Mouse (Mus musculus) lung, embryonic 16.5 days (tissue): ENCODE measurements at regions not wholly inside any gene's neighbourhood (a gene's known extent, or its start where the extent isn't known, plus 50 kb on each side); places are given as distances from the start of the nearest gene placed in this dataset.

ENCODE experiments used
- ATAC-seq: fragments of 200-750 bp; cut with Nextera tagmentation; 2 replicates; pipeline ENCODE4 v1.8.0; 2017; ENCODE audit warnings: low read depth, mild to moderate bottlenecking, moderate library complexity
- H3K27ac ChIP-seq: fragments of 300-500 bp; sonication (generic); 2 replicates; pipeline ENCODE4 v1.5.1; 2014; ENCODE audit warnings: mild to moderate bottlenecking, control low read depth, low read length
- H3K27me3 ChIP-seq: fragments of 300-500 bp; sonication (generic); 2 replicates; pipeline ENCODE4 v1.6.1; 2014; ENCODE audit warnings: low read depth, low read length, mixed read lengths; ENCODE audit not compliant: control insufficient read depth, insufficient read depth
- H3K36me3 ChIP-seq: fragments of 300-500 bp; sonication (generic); 2 replicates; pipeline ENCODE4 v1.6.1; 2014; ENCODE audit warnings: low read length; ENCODE audit not compliant: control insufficient read depth, insufficient read depth
- H3K4me1 ChIP-seq: fragments of 300-500 bp; sonication (generic); replicated peaks from 2 replicates; pipeline ENCODE4 v1.6.1; 2014; ENCODE audit warnings: low read length, mixed read lengths; ENCODE audit not compliant: control insufficient read depth, insufficient read depth
- H3K4me2 ChIP-seq: fragments of 300-500 bp; sonication (generic); 2 replicates; pipeline ENCODE4 v1.6.1; 2014; ENCODE audit warnings: low read depth, low read length, control low read depth
- H3K4me3 ChIP-seq: fragments of 300-500 bp; sonication (generic); 2 replicates; pipeline ENCODE4 v1.5.1; 2014; ENCODE audit warnings: mild to moderate bottlenecking, low read length, control low read depth
- H3K9ac ChIP-seq: fragments of 300-500 bp; sonication (generic); 2 replicates; pipeline ENCODE4 v1.6.1; 2014; ENCODE audit warnings: low read length, control low read depth
- H3K9me3 ChIP-seq: fragments of 300-500 bp; sonication (generic); 2 replicates; pipeline ENCODE4 v1.6.1; 2016; ENCODE audit warnings: low read length; ENCODE audit not compliant: control insufficient read depth
- WGBS: fragments of 180-500 bp; shearing (Covaris S2); extraction: QIAGEN DNeasy Blood & Tissue Kit; methylation state at CpG from one replicate; pipeline ENCODE4 v1.1.7; 2014; 5-methylcytosine and 5-hydroxymethylcytosine counted together

DNA sequence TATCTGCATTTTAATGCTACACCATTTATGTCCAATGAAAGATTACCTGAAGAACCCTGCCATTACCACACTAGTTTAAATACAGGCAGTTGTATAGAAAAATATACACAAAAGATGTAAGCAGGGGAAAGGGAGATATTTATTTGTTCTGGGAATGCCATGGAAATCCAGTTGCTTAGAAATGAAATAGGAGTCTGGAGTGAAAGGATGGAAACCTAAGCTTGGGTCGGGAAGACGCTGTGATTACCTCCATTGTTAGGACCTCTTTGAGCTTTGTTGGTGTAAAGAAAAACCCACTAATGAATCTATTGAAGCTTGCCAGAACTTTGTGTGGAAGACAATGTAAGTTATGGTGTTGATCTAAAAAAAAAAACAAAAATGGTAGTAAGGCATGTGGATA is 341.3 kb upstream of the Tmem161b start:
- Histone ChIP-seq H3K4me1 (no peaks in the 10 kb centered on the region), H3K27ac (no peak overlapping the region), H3K4me3 (no peak overlapping the region), H3K9me3 (no peaks in the 10 kb centered on the region), H3K36me3 (no peaks in the 10 kb centered on the region), H3K4me2 (no peak overlapping the region), H3K27me3 (no peaks in the 10 kb centered on the region), H3K9ac (no peak overlapping the region)
- no peak for ATAC-seq
- WGBS = 77% methylated on average over 2 of the region's 2 CpGs

DNA sequence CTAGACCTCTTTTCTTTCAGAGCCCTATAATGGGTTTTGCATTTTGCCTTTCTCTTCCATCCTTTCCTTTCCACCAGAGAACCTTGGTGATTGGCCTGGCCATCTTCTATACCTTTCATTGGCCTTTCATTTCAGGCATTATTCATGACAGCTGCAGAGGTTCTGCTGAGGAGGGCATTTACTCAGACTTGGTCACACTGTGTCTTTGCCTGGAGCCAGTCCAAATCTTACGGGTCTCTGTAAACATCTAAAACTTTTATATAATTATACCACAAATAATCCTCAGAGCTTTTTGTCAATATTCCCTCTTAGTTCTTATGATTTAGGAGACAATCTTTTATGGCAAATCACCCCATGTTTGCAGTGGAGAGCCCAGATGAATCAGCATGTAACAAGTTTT is 339.3 kb upstream of the Tmem161b start:
- Histone ChIP-seq H3K27me3 (no peaks in the 10 kb centered on the region), H3K9me3 (no peaks in the 10 kb centered on the region), H3K9ac (no peak overlapping the region), H3K36me3 (no peaks in the 10 kb centered on the region), H3K27ac (no peak overlapping the region), H3K4me3 (no peak overlapping the region), H3K4me1 (no peaks in the 10 kb centered on the region), H3K4me2 (no peak overlapping the region)
- ATAC-seq = no peak
- WGBS = 48% methylated on average over 1 of the region's 1 CpGs

DNA sequence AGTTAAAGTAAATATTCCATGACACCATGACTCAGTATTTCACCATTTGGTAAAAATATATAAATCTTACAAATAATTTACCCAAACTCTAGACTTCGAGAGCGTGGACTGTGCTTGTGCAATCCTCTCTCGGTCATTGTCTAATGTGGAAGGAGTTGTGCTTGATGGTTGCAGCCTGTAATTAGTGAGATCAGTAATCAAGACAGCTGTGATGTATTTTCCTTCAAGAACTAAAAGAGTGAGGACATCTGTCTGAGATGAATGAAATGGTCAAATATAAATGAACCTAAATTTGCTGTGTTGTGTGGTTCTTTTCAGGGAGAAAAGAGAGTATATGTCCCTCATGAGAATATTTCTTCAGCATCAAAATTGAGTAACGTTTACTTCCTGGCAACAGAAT is 338.3 kb upstream of the Tmem161b start:
- Histone ChIP-seq H3K36me3 (no peaks in the 10 kb centered on the region), H3K27me3 (no peaks in the 10 kb centered on the region), H3K4me1 (no peaks in the 10 kb centered on the region), H3K27ac (no peak overlapping the region), H3K9me3 (no peaks in the 10 kb centered on the region), H3K9ac (no peak overlapping the region), H3K4me2 (no peak overlapping the region), H3K4me3 (no peak overlapping the region)
- ATAC-seq = no peak
- WGBS = 74% methylated on average over 4 of the region's 4 CpGs

DNA sequence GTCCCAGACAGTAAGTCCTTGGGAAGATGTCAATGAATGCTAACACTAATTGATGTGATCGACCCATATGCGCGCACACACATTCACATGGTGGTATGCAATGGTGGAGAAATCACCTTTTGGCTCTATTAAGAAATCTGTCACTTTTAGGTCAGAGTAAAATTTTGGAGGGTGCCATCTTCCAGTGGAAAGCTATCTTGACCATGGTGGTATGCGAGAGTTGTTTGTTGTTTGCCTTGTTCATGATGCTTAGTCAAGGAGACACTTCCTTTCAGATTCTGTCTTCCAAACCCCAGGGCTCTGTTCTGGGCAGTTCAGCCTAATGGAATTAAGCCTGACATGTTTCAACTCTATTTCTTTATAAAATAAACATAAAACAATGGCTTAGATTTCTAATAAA is 337.9 kb upstream of the Tmem161b start:
- H3K4me1 ChIP-seq = no peaks in the 10 kb centered on the region
- H3K9me3 ChIP-seq = no peaks in the 10 kb centered on the region
- H3K4me2 ChIP-seq = no peak overlapping the region
- no peak overlapping the region for H3K4me3 ChIP-seq
- no peak for ATAC-seq
- no peaks in the 10 kb centered on the region for H3K27me3 ChIP-seq
- H3K27ac ChIP-seq = no peak overlapping the region
- no peak overlapping the region for H3K9ac ChIP-seq
- no peaks in the 10 kb centered on the region for H3K36me3 ChIP-seq
- 84% methylated on average over 4 of the region's 4 CpGs for WGBS

DNA sequence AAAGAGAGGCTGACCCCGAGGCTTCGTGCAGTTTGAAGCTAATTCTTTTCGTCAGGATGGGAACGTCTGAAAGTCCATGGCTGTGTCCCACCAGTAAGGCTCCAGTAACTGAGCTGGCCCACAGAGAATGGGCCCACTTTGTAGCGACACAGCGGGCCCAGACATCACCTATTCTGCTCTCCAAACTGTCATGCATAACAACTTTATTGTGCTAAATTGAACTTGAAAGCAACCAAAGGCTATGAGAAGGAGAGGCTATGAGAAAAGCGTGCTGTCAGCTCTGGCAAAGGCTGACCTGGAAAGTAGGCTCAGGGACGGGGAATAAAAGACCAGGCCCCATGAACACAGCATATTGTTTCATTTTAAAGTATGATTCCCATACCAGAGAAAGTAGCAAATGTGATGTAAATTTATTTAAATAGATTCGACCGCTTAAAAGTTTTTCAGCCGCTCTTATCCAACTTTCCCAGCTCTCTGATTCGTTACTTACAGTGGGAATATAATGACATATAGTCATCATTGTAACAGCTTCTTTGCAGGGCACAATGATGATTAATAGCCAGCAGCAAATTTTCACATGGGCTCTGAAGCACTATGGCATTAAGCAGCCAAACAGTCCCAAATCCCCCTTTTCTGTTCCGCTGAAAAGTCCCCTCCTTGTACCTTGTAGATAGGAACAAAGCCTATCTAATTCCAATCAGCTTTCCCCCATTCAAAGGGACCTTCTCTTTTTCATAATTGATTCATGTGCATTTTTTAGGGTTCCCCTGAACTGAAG is 337.1 kb upstream of the Tmem161b start:
- H3K4me2 ChIP-seq = no peak overlapping the region
- no peaks in the 10 kb centered on the region for H3K9me3 ChIP-seq
- no peak for ATAC-seq
- no peak overlapping the region for H3K9ac ChIP-seq
- H3K4me3 ChIP-seq = no peak overlapping the region
- H3K36me3 ChIP-seq = no peaks in the 10 kb centered on the region
- no peaks in the 10 kb centered on the region for H3K4me1 ChIP-seq
- 67% methylated on average over 13 of the region's 13 CpGs for WGBS
- H3K27me3 ChIP-seq = no peaks in the 10 kb centered on the region
- no peak overlapping the region for H3K27ac ChIP-seq

DNA sequence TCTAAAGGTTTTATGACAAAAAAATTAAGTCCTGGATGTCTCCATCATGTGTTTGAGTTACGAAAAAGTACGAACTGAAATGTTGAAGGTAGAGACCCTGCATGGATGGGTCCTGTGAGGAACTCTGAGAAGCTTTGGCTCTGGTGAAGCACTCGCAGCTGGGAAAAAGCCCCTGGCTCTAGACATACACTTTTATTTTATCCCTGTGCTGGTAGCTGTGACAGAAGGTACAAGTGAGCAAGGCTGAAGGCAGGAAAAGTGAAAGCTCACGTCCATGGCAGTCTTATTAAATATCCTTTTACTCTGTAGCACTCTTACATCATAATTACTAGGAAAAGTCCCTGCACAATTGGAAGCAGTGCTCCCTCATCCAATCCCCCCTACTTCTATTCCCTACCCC is 336.4 kb upstream of the Tmem161b start:
- Histone ChIP-seq H3K4me2 (no peak overlapping the region), H3K36me3 (no peaks in the 10 kb centered on the region), H3K4me1 (no peaks in the 10 kb centered on the region), H3K27me3 (no peaks in the 10 kb centered on the region), H3K9ac (no peak overlapping the region), H3K4me3 (no peak overlapping the region), H3K9me3 (no peaks in the 10 kb centered on the region), H3K27ac (no peak overlapping the region)
- 66% methylated on average over 4 of the region's 4 CpGs for WGBS
- ATAC-seq = no peak

DNA sequence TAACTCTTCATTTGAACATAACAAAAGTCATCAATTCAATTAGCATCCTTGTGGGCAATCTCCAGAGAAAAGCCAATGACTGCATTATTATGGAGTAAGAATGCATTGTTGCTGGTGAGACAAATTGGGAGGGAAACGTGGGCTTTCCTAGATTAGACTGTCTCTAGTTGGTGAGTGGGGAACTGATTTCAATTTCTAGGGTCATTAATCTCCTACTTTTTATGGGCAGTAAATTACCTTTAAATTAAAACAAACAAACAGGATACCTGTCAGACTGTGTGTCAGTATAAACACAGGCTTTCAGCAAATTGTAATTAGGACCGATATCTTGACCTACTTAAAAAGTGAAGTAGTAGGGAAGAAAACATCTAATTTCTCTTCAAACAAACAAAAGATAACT is 307.4 kb upstream of the Tmem161b start:
- H3K4me1 ChIP-seq = no peaks in the 10 kb centered on the region
- no peak overlapping the region for H3K4me2 ChIP-seq
- no peak for ATAC-seq
- H3K4me3 ChIP-seq = no peak overlapping the region
- no peak overlapping the region for H3K9ac ChIP-seq
- no peaks in the 10 kb centered on the region for H3K36me3 ChIP-seq
- no peaks in the 10 kb centered on the region; the same call in 1 of the 2 replicates for H3K9me3 ChIP-seq
- no peaks in the 10 kb centered on the region for H3K27me3 ChIP-seq
- WGBS = 39% methylated on average over 2 of the region's 2 CpGs
- H3K27ac ChIP-seq = no peak overlapping the region

DNA sequence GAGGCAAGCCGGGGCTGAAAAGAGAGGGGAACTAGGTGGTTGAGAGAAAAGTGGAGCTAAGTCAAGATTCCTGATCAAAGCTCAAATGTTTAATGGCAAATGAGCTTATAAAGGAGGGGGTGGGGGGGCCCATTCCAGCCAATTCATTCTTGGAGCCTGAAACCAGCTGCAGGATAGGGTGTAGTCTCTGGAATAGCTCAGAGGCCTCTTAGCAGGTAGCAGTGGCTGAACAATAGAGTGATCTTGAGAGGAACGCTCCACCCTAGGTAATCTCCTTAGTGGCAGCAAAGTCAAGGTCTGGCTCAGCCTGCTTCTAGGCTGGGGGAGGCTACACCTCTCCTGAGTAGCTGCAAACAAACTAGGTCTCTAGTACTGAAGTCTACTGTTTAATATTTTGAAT is 289.3 kb upstream of the Tmem161b start:
- Histone ChIP-seq H3K27me3 (no peaks in the 10 kb centered on the region), H3K27ac (no peak overlapping the region), H3K4me1 (no peaks in the 10 kb centered on the region), H3K4me2 (no peak overlapping the region), H3K36me3 (no peaks in the 10 kb centered on the region), H3K9me3 (no peaks in the 10 kb centered on the region), H3K9ac (no peak overlapping the region), H3K4me3 (no peak overlapping the region)
- WGBS = 78% methylated on average over 2 of the region's 2 CpGs
- ATAC-seq = no peak

DNA sequence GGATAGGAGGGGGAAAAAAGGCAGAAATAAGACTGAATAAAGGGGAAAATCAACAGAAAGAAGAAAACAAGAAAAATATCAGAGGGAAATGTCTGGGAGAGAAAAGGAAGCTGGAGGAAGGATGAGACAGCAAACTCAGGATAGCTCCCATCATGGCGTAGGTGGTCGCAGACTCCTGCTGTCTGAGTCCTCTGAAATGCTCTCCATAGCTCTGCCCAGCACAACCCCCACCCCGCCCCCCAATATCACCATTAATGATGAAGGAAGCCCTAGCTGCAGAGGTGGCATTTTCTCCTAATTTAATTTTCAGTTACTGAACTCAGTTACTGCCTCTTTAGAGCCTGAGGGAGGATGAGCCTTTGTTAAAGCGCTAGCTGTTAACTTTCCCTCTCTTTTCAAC is 275.6 kb upstream of the Tmem161b start:
- Histone ChIP-seq H3K9me3 (no peaks in the 10 kb centered on the region), H3K4me1 (no peaks in the 10 kb centered on the region), H3K4me3 (no peak overlapping the region), H3K4me2 (no peak overlapping the region), H3K27ac (no peak overlapping the region), H3K27me3 (no peaks in the 10 kb centered on the region), H3K36me3 (no peaks in the 10 kb centered on the region), H3K9ac (no peak overlapping the region)
- ATAC-seq = no peak
- 77% methylated on average over 4 of the region's 4 CpGs for WGBS

DNA sequence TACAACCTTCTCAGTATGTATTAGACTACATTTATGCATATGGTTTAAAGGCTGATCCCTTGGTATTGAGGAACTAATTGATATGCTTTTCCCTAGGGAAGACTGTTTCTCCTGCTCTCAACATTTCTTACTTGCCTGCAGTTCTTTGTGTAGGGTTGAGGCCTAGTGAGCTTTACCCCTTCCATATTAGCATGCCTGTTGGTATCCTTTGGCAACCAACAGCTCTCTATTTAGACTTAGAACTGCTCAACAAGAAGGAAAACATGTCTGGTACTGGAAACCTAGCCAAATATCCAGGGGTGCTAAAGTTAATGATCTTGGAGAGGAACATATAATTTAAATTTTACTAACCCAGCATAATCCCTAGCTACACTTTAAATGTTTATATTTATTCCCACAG is 270.9 kb upstream of the Tmem161b start:
- Histone ChIP-seq H3K27me3 (no peaks in the 10 kb centered on the region), H3K27ac (no peak overlapping the region), H3K9me3 (no peaks in the 10 kb centered on the region), H3K9ac (no peak overlapping the region), H3K4me2 (no peak overlapping the region), H3K4me1 (no peaks in the 10 kb centered on the region), H3K4me3 (no peak overlapping the region), H3K36me3 (no peaks in the 10 kb centered on the region)
- ATAC-seq = no peak
